Mouse (Mus musculus) midbrain, embryonic 10.5 days (tissue): Measurements from ENCODE around the gene Cobl. TPM values are rescaled to one million over a fixed set of nuclear protein-coding genes. Genes with fewer than 3 reads are reported as not detected.

ENCODE experiments used
- DNase-seq: peaks from one replicate; pipeline ENCODE4 v3.0.0-alpha.2; 2017; ENCODE audit warnings: low spot score
- H3K27ac ChIP-seq: fragments of 300-500 bp; sonication (generic); replicated peaks from 2 replicates; pipeline ENCODE4 v1.5.1; 2016; ENCODE audit warnings: mild to moderate bottlenecking
- H3K27me3 ChIP-seq: fragments of 300-500 bp; sonication (generic); 2 replicates; pipeline ENCODE4 v1.6.1; 2016; ENCODE audit warnings: low read depth, mild to moderate bottlenecking; ENCODE audit not compliant: poor library complexity, severe bottlenecking
- H3K36me3 ChIP-seq: fragments of 300-500 bp; sonication (generic); 2 replicates; pipeline ENCODE4 v1.6.1; 2016; ENCODE audit warnings: mild to moderate bottlenecking, moderate library complexity
- H3K4me1 ChIP-seq: fragments of 300-500 bp; sonication (generic); 2 replicates; pipeline ENCODE4 v1.6.1; 2016
- H3K4me3 ChIP-seq: fragments of 300-500 bp; sonication (generic); 2 replicates; pipeline ENCODE4 v1.5.1; 2016; ENCODE audit warnings: mild to moderate bottlenecking, moderate library complexity
- H3K9me3 ChIP-seq: fragments of 300-500 bp; sonication (generic); replicated peaks from 2 replicates; pipeline ENCODE4 v1.6.1; 2016; ENCODE audit warnings: mild to moderate bottlenecking
- WGBS: fragments of 180-500 bp; shearing (Covaris S2); methylation state at CpG from one replicate; pipeline ENCODE4 v1.1.7; 2016; 5-methylcytosine and 5-hydroxymethylcytosine counted together
- polyA plus RNA-seq: library from polyadenylated mRNA; unstranded; fragments of >200 nt; fragmentation: Nextera tagmentation; extraction: Ambion mirVana; gene quantifications from 2 replicates; pipeline ENCODE4 v1.2.1, GENCODE M21; 2016

The Cobl gene
- 1.9 and 2.4 TPM in 2 replicates for polyA plus RNA-seq

DNA sequence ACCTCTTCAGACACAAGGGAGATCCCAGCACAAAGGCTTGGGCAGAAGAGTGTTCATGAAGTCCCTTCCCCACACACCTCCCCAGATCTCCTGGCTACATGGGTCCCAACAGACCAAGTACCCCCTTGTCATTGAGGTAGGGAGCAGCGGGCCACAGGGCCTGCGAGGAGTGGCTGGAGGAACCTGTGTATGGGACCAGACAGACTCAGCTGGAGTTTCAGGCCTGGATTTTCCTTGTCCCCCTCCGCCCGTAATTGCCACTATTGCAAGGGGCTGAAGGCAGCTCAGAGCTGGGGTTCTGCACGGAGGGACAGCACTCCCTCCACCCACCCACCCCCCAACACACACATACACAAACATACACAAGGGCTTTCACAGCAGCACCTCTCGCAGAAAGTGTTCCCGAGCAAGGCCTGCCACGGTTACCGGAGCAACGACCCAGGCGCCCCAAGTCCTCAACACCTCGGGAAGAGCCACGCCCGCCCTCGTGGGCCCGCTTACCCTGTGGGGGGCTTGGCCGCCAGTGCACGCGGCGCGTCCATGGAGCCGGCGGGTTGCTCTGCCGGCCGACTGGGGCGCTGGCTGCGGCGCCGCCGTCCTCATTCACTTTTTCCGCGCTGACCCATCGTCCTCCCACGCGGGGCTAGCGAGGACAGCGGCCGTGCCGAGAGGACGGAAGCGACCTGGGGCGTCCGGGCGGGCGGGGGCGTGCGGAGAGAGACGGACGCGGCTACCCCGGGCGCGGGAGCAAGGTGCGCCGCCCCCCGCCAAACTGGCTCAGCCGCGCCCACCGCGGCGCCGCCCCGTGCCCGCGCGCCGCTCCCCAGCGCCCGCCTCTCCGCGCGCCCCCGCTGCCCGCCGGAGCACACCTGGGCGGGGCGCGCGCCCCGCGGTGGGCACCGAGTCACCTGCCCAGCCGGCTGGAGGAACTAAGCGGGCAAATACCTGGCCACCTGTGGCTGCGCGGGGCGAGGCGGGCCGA lies at the start of gene Cobl:
Gene Cobl (minus strand): TSS at position 780 of the 982 bp plus-strand sequence.
- Histone ChIP-seq H3K4me3 (peak within 1 kb of the TSS; percentile 83), H3K27ac (peak within 1 kb of the TSS; percentile 81), H3K36me3 (no peaks in the 10 kb centered on the region), H3K9me3 (no peaks in the 10 kb centered on the region), H3K4me1 (peaks cover 11% of the 10 kb centered on the region), H3K27me3 (peaks cover 49% of the 10 kb centered on the region)
- peak; percentile 57 for DNase-seq
- 1% methylated on average over 89 of the region's 89 CpGs for WGBS

DNA sequence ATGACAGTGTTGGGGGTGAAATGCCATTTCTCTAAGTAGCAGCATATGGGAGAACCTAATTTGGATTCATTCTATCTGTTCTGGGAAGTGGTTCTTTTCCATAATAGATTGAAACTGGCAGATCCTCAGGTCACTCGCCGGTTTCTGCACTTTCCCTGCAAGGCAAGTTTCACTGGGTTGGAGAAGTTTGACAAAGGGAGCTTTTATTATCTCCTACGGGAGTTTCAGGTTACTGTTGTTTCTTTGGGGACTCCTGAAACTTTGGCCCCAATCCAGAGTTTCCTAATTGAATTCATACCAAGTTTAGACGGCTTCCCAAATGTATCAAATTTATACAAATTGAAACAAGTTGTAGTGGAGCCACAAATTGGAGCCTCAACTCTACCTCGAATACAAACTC lies 49.0 kb upstream of the Cobl start:
- H3K4me3 ChIP-seq, result no peak overlapping the region
- H3K4me1 ChIP-seq, result no peaks in the 10 kb centered on the region
- no peaks in the 10 kb centered on the region for H3K27me3 ChIP-seq
- no peaks in the 10 kb centered on the region for H3K36me3 ChIP-seq
- H3K27ac ChIP-seq, result no peak overlapping the region
- H3K9me3 ChIP-seq, result no peaks in the 10 kb centered on the region
- WGBS, result 69% methylated on average over 5 of the region's 5 CpGs
- DNase-seq, result no peak

DNA sequence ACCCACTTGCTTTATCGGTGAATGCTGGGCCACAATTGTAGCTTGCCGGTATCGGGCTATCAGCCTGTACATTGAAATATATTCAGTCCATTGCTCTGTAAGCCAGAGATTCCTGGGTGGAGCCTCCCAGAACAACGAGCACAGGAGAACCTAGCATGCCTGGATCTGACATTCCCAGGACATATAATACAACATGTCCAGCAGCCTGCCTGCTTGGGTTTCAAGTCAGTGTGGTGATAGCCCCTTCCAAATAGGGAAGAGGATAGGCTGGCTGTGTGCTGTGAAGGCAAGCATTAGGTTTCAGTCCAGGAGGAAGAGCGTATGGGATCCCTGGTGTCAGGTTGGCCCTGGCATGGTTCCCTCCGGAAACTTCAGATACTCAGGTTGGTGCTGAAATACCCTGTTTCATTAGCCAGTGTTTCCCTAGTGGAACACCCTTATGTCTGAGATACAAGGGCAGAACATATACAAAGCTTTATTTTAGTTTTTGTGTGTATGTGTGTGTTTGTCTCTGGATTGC lies 41.7 kb upstream of the Cobl start:
- Histone ChIP-seq H3K4me3 (no peak overlapping the region), H3K27me3 (no peaks in the 10 kb centered on the region), H3K4me1 (no peaks in the 10 kb centered on the region), H3K9me3 (no peaks in the 10 kb centered on the region), H3K36me3 (no peaks in the 10 kb centered on the region), H3K27ac (no peak overlapping the region)
- WGBS, result 90% methylated on average over 6 of the region's 6 CpGs
- DNase-seq, result no peak

DNA sequence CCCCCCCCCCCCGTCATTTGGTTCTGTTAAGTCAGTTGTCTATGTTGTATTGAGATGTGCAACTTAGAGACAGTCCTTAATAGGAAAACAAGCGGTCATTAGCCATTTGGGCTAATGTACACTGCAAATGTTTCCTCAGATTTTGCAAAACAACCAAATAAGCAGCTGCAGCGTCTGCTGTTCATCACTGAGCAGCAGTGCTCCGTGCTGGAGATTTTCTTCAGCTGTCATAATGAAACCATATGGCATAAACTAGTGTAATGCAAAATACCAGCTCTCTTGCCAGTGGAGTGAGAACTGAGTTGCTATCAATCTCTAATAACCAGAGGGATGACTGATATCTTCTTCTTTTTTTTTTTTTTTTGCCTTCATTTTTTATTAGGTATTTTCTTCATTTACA lies 39.0 kb upstream of the Cobl start:
- Histone ChIP-seq H3K27me3 (no peaks in the 10 kb centered on the region), H3K27ac (no peak overlapping the region), H3K36me3 (no peaks in the 10 kb centered on the region), H3K9me3 (no peaks in the 10 kb centered on the region), H3K4me3 (no peak overlapping the region), H3K4me1 (no peaks in the 10 kb centered on the region)
- 89% methylated on average over 4 of the region's 4 CpGs for WGBS
- no peak for DNase-seq

DNA sequence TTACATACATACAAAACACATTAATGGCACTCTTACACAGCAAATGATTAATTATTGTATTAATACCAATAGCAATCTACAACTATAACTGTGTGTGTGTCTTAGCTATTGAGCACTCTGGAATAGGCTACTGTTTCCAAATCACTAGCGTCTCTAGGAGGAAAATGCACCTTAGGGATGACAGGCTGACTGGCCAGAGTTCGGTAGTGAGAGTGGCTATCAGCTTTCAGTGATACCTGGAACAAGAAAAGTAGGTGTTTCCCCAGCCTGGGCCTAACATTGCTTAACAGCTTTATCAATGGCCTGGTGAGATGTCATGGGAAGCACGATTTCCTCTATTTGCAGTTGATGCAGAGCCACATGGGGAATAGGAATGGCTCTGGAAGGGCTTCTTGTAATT lies 37.0 kb upstream of the Cobl start:
- 92% methylated on average over 3 of the region's 3 CpGs for WGBS
- no peak overlapping the region for H3K4me3 ChIP-seq
- H3K9me3 ChIP-seq, result no peaks in the 10 kb centered on the region
- no peaks in the 10 kb centered on the region for H3K27me3 ChIP-seq
- H3K27ac ChIP-seq, result no peak overlapping the region
- no peaks in the 10 kb centered on the region for H3K36me3 ChIP-seq
- H3K4me1 ChIP-seq, result no peaks in the 10 kb centered on the region
- no peak for DNase-seq

DNA sequence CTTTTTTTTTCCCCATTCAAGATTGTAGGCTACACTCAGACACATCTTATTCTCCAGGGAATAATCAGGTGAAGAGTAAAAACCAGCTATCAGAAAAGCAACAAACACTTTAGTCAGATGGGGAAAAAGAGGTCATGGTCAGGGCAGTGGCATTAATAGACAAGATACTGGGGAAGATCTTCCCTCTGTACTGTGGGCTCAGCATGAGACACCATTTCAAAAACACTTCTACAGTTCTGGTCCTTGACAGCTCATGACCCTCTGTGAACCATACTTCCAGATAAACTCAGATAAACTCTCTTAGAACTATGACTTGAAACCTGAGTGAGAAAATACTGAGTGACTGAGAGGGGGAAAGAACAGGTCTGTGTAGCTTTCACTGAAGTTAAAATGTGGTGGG lies 29.0 kb upstream of the Cobl start:
- Histone ChIP-seq H3K27ac (no peak overlapping the region), H3K27me3 (no peaks in the 10 kb centered on the region), H3K36me3 (no peaks in the 10 kb centered on the region), H3K4me1 (no peaks in the 10 kb centered on the region), H3K4me3 (no peak overlapping the region), H3K9me3 (no peaks in the 10 kb centered on the region)
- no peak for DNase-seq

DNA sequence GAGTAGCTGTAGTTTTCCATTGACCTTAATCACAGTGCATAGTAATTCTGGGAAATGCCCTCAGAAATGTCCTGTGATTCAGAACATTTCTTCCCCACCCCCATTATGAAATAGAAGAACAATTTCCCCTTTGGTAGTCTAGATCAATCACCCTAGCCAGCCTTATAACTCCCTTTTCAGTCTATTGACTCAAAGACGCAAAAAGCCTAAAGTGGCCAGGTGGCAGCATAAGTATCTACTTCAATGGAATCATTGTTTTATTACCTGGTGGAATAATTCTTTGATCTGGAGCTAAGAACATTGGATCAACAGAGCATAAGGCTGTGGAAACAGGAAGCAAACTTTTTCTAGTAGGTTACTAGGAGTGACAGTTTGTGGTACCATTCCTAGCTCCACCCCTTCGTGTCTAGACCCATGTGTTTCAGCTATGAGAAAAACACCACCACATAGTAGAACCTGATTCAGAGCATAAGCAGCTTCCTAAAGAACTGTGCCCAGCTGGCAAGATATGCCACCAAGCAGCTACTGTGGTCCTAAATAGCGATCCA lies 15.2 kb upstream of the Cobl start:
- no peak overlapping the region for H3K27ac ChIP-seq
- DNase-seq, result no peak
- H3K36me3 ChIP-seq, result no peaks in the 10 kb centered on the region
- WGBS, result 91% methylated on average over 3 of the region's 3 CpGs
- H3K27me3 ChIP-seq, result no peaks in the 10 kb centered on the region
- H3K9me3 ChIP-seq, result no peaks in the 10 kb centered on the region
- no peak overlapping the region for H3K4me3 ChIP-seq
- no peaks in the 10 kb centered on the region for H3K4me1 ChIP-seq

DNA sequence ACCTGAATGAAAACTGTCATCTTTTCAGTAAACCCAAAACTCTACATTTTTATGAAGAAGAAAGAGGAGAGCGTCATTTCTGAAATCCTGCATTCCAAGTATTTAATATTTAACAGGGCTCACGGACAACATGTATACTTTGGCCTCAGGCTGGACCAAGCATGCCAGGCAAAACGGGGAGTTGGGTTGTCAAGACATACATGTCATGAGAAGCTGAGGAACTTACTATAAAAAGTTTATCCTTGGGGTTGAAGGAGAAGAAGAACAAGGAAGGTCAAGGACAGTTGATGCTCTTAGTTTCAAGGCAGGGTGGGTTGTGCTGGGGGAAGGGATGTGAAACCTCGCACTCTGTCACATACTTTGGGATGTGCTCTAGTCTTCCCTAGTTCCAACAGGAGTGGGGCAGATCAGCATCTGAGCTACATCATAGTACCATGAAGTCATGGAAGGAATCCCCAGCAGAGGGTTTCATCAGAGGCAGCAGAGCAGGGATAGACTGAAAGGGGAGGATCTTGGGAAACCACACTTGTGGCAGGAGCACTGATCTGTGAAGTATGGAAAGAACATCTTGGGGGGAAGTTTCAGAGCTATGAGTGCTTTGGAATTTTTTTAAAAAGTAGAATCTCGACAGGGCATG lies 9.7 kb upstream of the Cobl start:
- no peak for DNase-seq
- 87% methylated on average over 5 of the region's 5 CpGs for WGBS
- Histone ChIP-seq H3K36me3 (no peaks in the 10 kb centered on the region), H3K4me3 (no peak overlapping the region), H3K4me1 (no peaks in the 10 kb centered on the region), H3K9me3 (no peaks in the 10 kb centered on the region), H3K27me3 (no peaks in the 10 kb centered on the region), H3K27ac (no peak overlapping the region)

DNA sequence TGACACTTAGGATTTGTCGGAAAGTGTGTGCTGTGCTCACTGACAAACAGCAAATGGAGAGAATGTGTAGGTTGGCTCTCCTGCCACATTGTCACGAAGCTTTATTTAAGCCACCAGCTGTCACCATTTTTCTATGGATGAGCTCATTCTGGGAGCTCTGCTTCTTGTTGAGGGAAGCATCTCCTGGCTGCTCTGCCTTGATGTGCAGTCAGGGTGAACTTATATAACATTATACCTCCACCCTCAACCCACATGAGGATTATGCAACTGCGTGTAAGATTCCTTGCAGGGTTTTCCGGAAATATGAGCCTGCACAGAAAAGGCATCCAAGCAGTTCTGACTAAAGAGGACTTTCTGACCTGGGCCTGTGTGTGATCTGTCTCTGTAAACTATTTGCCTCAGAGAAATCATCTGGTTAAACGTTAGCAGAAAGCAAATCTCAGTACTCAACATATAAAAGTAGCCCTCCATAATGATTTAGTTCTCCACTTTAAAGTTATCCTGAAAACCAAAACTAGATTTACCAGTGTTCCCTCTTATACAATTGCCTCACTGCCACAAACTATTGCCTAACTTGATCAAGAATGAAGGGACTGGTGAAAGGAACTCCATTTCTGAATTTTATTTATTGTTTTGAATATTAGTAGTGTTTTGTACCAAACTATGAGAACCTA lies 9.0 kb upstream of the Cobl start:
- WGBS, result 83% methylated on average over 5 of the region's 5 CpGs
- H3K4me3 ChIP-seq, result no peak overlapping the region
- H3K9me3 ChIP-seq, result no peaks in the 10 kb centered on the region
- H3K27ac ChIP-seq, result no peak overlapping the region
- DNase-seq, result no peak
- no peaks in the 10 kb centered on the region for H3K36me3 ChIP-seq
- no peaks in the 10 kb centered on the region for H3K27me3 ChIP-seq
- no peaks in the 10 kb centered on the region for H3K4me1 ChIP-seq

DNA sequence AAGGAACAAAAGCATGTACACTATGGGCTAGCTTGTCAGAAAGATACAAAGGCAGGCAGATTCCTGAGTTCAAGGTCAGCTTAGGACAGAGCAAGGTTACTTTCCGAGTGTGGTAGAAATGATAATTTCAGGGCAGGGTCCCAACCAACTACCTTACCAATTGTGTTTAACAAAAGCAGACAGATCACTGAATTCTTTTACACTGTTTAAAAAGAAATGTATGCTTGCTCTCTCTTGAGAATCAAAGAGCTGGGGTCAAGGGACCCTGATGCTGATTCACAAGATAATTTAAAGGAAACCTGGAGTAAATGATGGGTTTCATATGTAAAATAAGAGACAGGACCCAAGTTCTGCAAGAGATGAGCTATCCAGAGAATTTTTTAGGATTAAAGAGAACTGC lies 4.9 kb upstream of the Cobl start:
- 83% methylated on average over 1 of the region's 1 CpGs for WGBS
- Histone ChIP-seq H3K4me3 (no peak overlapping the region), H3K9me3 (no peaks in the 10 kb centered on the region), H3K27me3 (peaks cover 21% of the 10 kb centered on the region), H3K4me1 (no peaks in the 10 kb centered on the region; the same call in 1 of the 2 replicates), H3K36me3 (no peaks in the 10 kb centered on the region), H3K27ac (no peak overlapping the region)
- DNase-seq, result no peak

DNA sequence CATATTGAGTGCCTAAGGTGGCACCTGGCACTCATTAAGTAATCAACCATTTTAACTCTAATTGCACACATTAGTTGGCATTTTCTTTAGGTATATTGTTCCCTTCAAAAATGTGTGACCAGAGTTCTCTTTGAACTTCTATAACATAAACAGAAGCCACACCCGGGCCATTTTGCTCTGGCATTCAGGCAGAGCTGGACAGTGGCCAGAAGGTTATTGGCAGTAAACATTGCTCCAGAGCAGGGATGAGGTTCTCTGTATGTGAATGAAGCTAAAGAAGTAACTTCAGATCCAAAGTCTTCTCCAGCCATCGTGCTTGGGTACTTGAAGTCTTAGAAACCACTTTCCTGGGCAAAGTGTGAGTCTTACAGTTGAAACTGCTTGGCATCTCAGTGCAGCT lies 3.9 kb upstream of the Cobl start:
- Histone ChIP-seq H3K9me3 (no peaks in the 10 kb centered on the region), H3K36me3 (no peaks in the 10 kb centered on the region), H3K4me3 (no peak overlapping the region), H3K4me1 (peaks cover 10% of the 10 kb centered on the region), H3K27ac (no peak overlapping the region), H3K27me3 (peaks cover 31% of the 10 kb centered on the region)
- WGBS, result 84% methylated on average over 2 of the region's 2 CpGs
- no peak for DNase-seq

DNA sequence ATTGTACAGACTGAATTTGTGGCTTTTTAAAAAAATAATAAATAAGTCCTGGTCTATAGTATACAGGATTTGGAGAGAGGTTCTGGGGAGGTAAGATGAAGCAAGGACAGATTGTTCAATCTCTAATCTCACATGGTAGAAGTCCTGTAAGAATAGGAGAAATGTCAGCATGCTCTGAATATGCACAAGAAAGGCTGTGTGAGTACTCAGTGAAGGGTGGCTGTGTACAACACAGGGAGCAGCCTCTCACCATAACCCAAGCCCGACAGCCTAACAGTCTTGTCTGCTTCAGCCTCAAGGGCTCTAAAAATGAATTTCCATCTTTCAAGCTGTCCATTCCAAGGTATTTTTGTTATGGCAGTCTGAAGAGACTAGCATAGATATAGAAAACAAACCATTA lies 3.1 kb upstream of the Cobl start:
- H3K27ac ChIP-seq, result no peak overlapping the region
- no peak for DNase-seq
- WGBS, result 90% methylated on average over 1 of the region's 1 CpGs

More for the DNA sequence above, 3.1 kb upstream of the Cobl start:
- Histone ChIP-seq H3K36me3 (no peaks in the 10 kb centered on the region), H3K4me3 (no peak overlapping the region), H3K27me3 (peaks cover 39% of the 10 kb centered on the region), H3K4me1 (peaks cover 11% of the 10 kb centered on the region), H3K9me3 (no peaks in the 10 kb centered on the region)
